ENCODE assay signal across 8 mouse cellular contexts in genomic region chr11:88054589-88054988, GRCm38 (mm10). TPM values are rescaled to one million over a fixed set of nuclear protein-coding genes. Genes with fewer than 3 reads are reported as not detected.
A peak's percentile ranks its signal among the peaks of the same experiment; 100 is the strongest.
DNase-seq lines count a peak whose midpoint lies in the region; ATAC-seq and TF ChIP-seq lines count a peak whose summit lies in the region.

No protein-coding gene starts in this region.

- H3K36me3 ChIP-seq in forebrain, embryonic 10.5 days (replicated peaks) = peaks cover 62% of the 10 kb centered on the region
- H3K36me3 ChIP-seq in forebrain, embryonic 12.5 days (replicated peaks) = peaks cover 29% of the 10 kb centered on the region
- peaks cover 3% of the 10 kb centered on the region; the same call in 1 of the 2 replicates for H3K36me3 ChIP-seq in midbrain, embryonic 11.5 days (ENCODE audit: control insufficient read depth, insufficient read depth, low read length)
- peaks cover 3% of the 10 kb centered on the region; the same call in 1 of the 2 replicates for H3K36me3 ChIP-seq in midbrain, embryonic 15.5 days (replicated peaks)
- peaks cover 45% of the 10 kb centered on the region for H3K36me3 ChIP-seq in hindbrain, embryonic 14.5 days (replicated peaks; ENCODE audit: control insufficient read depth, insufficient read depth)
- peaks cover 46% of the 10 kb centered on the region for H3K36me3 ChIP-seq in lung, embryonic 14.5 days (ENCODE audit: insufficient read depth)
- H3K36me3 ChIP-seq in splenic B cell, adult 2 months (ENCODE audit: control insufficient read depth, insufficient read depth, low read length, poor library complexity, severe bottlenecking) = peaks cover 4% of the 10 kb centered on the region; the same call in 1 of the 2 replicates

- H3K9me3 ChIP-seq in forebrain, embryonic 10.5 days = no peaks in the 10 kb centered on the region
- no peaks in the 10 kb centered on the region for H3K9me3 ChIP-seq in forebrain, embryonic 12.5 days
- H3K9me3 ChIP-seq in midbrain, embryonic 11.5 days (ENCODE audit: control insufficient read depth, low read length) = no peaks in the 10 kb centered on the region
- no peaks in the 10 kb centered on the region for H3K9me3 ChIP-seq in midbrain, embryonic 15.5 days
- H3K9me3 ChIP-seq in hindbrain, embryonic 14.5 days (ENCODE audit: control insufficient read depth, low read length) = no peaks in the 10 kb centered on the region
- H3K9me3 ChIP-seq in lung, embryonic 14.5 days (ENCODE audit: low read depth, low read length) = no peaks in the 10 kb centered on the region

- WGBS in forebrain, embryonic 10.5 days = 84% methylated on average over 1 of the region's 1 CpGs
- 77% methylated on average over 1 of the region's 1 CpGs for WGBS in forebrain, embryonic 12.5 days
- WGBS in midbrain, embryonic 11.5 days = 83% methylated on average over 1 of the region's 1 CpGs
- WGBS in midbrain, embryonic 15.5 days = 81% methylated on average over 1 of the region's 1 CpGs
- WGBS in hindbrain, embryonic 14.5 days = 74% methylated on average over 1 of the region's 1 CpGs
- 82% methylated on average over 1 of the region's 1 CpGs for WGBS in lung, embryonic 14.5 days

- no peak overlapping the region for H3K4me2 ChIP-seq in forebrain, embryonic 12.5 days
- no peak overlapping the region for H3K4me2 ChIP-seq in midbrain, embryonic 11.5 days
- no peak overlapping the region for H3K4me2 ChIP-seq in midbrain, embryonic 15.5 days
- no peak overlapping the region for H3K4me2 ChIP-seq in hindbrain, embryonic 14.5 days (replicated peaks)
- H3K4me2 ChIP-seq in lung, embryonic 14.5 days = no peak overlapping the region

- H3K4me1 ChIP-seq in forebrain, embryonic 10.5 days = peaks cover 23% of the 10 kb centered on the region
- H3K4me1 ChIP-seq in forebrain, embryonic 12.5 days = peaks cover 20% of the 10 kb centered on the region
- H3K4me1 ChIP-seq in midbrain, embryonic 11.5 days (ENCODE audit: control insufficient read depth, insufficient read depth, low read length) = peaks cover 18% of the 10 kb centered on the region
- H3K4me1 ChIP-seq in midbrain, embryonic 15.5 days = peaks cover 23% of the 10 kb centered on the region
- H3K4me1 ChIP-seq in hindbrain, embryonic 14.5 days (replicated peaks; ENCODE audit: control insufficient read depth, insufficient read depth, low read length) = peaks cover 13% of the 10 kb centered on the region
- peaks cover 10% of the 10 kb centered on the region for H3K4me1 ChIP-seq in lung, embryonic 14.5 days (ENCODE audit: insufficient read depth)

- no peak for ATAC-seq in forebrain, embryonic 12.5 days (ENCODE audit: low FRiP score)
- no peak for ATAC-seq in midbrain, embryonic 11.5 days (ENCODE audit: low FRiP score)
- no peak for ATAC-seq in midbrain, embryonic 15.5 days (replicated peaks)
- ATAC-seq in hindbrain, embryonic 14.5 days (ENCODE audit: low FRiP score) = no peak
- ATAC-seq in lung, embryonic 14.5 days (ENCODE audit: insufficient read depth) = 0 out of 2 replicates have a peak, but pooled peaks have one; percentile 18

- no peak overlapping the region for H3K27ac ChIP-seq in forebrain, embryonic 10.5 days
- H3K27ac ChIP-seq in forebrain, embryonic 12.5 days = no peak overlapping the region
- H3K27ac ChIP-seq in midbrain, embryonic 11.5 days (ENCODE audit: low read depth, low read length) = no peak overlapping the region
- no peak overlapping the region for H3K27ac ChIP-seq in midbrain, embryonic 15.5 days
- no peak overlapping the region for H3K27ac ChIP-seq in hindbrain, embryonic 14.5 days
- no peak overlapping the region for H3K27ac ChIP-seq in lung, embryonic 14.5 days (ENCODE audit: low read depth)

- no peak overlapping the region for H3K9ac ChIP-seq in forebrain, embryonic 12.5 days
- H3K9ac ChIP-seq in midbrain, embryonic 11.5 days (ENCODE audit: low read length) = no peak overlapping the region
- no peak overlapping the region for H3K9ac ChIP-seq in midbrain, embryonic 15.5 days
- no peak overlapping the region for H3K9ac ChIP-seq in hindbrain, embryonic 14.5 days
- H3K9ac ChIP-seq in lung, embryonic 14.5 days = no peak overlapping the region

- no peak overlapping the region for H3K4me3 ChIP-seq in forebrain, embryonic 10.5 days
- H3K4me3 ChIP-seq in forebrain, embryonic 12.5 days (replicated peaks) = no peak overlapping the region
- no peak overlapping the region for H3K4me3 ChIP-seq in midbrain, embryonic 11.5 days (ENCODE audit: low read depth, low read length)
- no peak overlapping the region for H3K4me3 ChIP-seq in midbrain, embryonic 15.5 days
- H3K4me3 ChIP-seq in hindbrain, embryonic 14.5 days (replicated peaks; ENCODE audit: low read length) = no peak overlapping the region
- H3K4me3 ChIP-seq in lung, embryonic 14.5 days (ENCODE audit: low read depth, low read length) = no peak overlapping the region

- peak; percentile 74 for TF ChIP-seq CTCF in lung, embryonic 14.5 days (IDR thresholded peaks at IDR 0.05; ENCODE audit: low read depth)

- DNase-seq in forebrain, embryonic 10.5 days (ENCODE audit: extremely low spot score, low spot score) = peak; percentile 44
- peak; percentile 95 for DNase-seq in midbrain, embryonic 11.5 days (ENCODE audit: low spot score, missing footprints)
- peak; percentile 68 for DNase-seq in brain, adult 2 months (ENCODE audit: low read depth, low spot score)
- DNase-seq in hindbrain, embryonic 14.5 days (ENCODE audit: low spot score) = peak; percentile 68
- DNase-seq in lung, embryonic 14.5 days = peak; percentile 79
- peak; percentile 78 for DNase-seq in splenic B cell, adult 2 months (ENCODE audit: low read depth, low spot score)

- H3K27me3 ChIP-seq in forebrain, embryonic 10.5 days (ENCODE audit: poor library complexity, severe bottlenecking) = no peaks in the 10 kb centered on the region
- H3K27me3 ChIP-seq in forebrain, embryonic 12.5 days = no peaks in the 10 kb centered on the region
- H3K27me3 ChIP-seq in midbrain, embryonic 11.5 days (ENCODE audit: control insufficient read depth, insufficient read depth, low read length) = no peaks in the 10 kb centered on the region
- H3K27me3 ChIP-seq in midbrain, embryonic 15.5 days (replicated peaks) = no peaks in the 10 kb centered on the region
- H3K27me3 ChIP-seq in hindbrain, embryonic 14.5 days (ENCODE audit: control insufficient read depth, insufficient read depth, low read length) = no peaks in the 10 kb centered on the region
- no peaks in the 10 kb centered on the region for H3K27me3 ChIP-seq in lung, embryonic 14.5 days (ENCODE audit: insufficient read depth, low read length)
- no peaks in the 10 kb centered on the region for H3K27me3 ChIP-seq in splenic B cell, adult 2 months (ENCODE audit: control insufficient read depth, insufficient read depth, low read length, poor library complexity, severe bottlenecking)

RNA-seq across cellular contexts. Expression of gene Srsf1, which starts 7.4 kb away (rescaled TPM):
- 404 and 428 TPM in 2 replicates for polyA plus RNA-seq in forebrain, embryonic 10.5 days (2016; fragmentation: Nextera tagmentation; extraction: Ambion mirVana)
- polyA plus RNA-seq in forebrain, embryonic 12.5 days (2016; fragmentation: Nextera tagmentation; extraction: Ambion mirVana) = 564 and 577 TPM in 2 replicates
- polyA plus RNA-seq in midbrain, embryonic 11.5 days (2014; fragmentation: Nextera tagmentation; extraction: Ambion mirVana) = 533 and 541 TPM in 2 replicates
- polyA plus RNA-seq in midbrain, embryonic 15.5 days (2015; fragmentation: Nextera tagmentation; extraction: Ambion mirVana) = 229 and 241 TPM in 2 replicates
- polyA plus RNA-seq in hindbrain, embryonic 14.5 days (2014; fragmentation: Nextera tagmentation; extraction: Ambion mirVana) = 252 and 290 TPM in 2 replicates
- polyA plus RNA-seq in lung, embryonic 14.5 days (2014; fragmentation: Nextera tagmentation; extraction: Ambion mirVana) = 446 and 450 TPM in 2 replicates

RNA-seq across cellular contexts. Expression of gene Vezf1, which starts 13.5 kb away (rescaled TPM):
- 61.6 and 62.6 TPM in 2 replicates for polyA plus RNA-seq in forebrain, embryonic 10.5 days (2016; fragmentation: Nextera tagmentation; extraction: Ambion mirVana)
- polyA plus RNA-seq in forebrain, embryonic 12.5 days (2016; fragmentation: Nextera tagmentation; extraction: Ambion mirVana) = 84.8 and 91.5 TPM in 2 replicates
- 82.5 and 83.6 TPM in 2 replicates for polyA plus RNA-seq in midbrain, embryonic 11.5 days (2014; fragmentation: Nextera tagmentation; extraction: Ambion mirVana)
- 50.6 and 52.2 TPM in 2 replicates for polyA plus RNA-seq in midbrain, embryonic 15.5 days (2015; fragmentation: Nextera tagmentation; extraction: Ambion mirVana)
- 48.3 and 50.2 TPM in 2 replicates for polyA plus RNA-seq in hindbrain, embryonic 14.5 days (2014; fragmentation: Nextera tagmentation; extraction: Ambion mirVana)
- 44.5 and 46.8 TPM in 2 replicates for polyA plus RNA-seq in lung, embryonic 14.5 days (2014; fragmentation: Nextera tagmentation; extraction: Ambion mirVana)

RNA-seq across cellular contexts. Expression of gene Cuedc1, which starts 43.3 kb away (rescaled TPM):
- polyA plus RNA-seq in forebrain, embryonic 10.5 days (2016; fragmentation: Nextera tagmentation; extraction: Ambion mirVana) = 20.0 and 24.9 TPM in 2 replicates
- polyA plus RNA-seq in forebrain, embryonic 12.5 days (2016; fragmentation: Nextera tagmentation; extraction: Ambion mirVana) = 41.1 and 42.5 TPM in 2 replicates
- 16.5 and 17.0 TPM in 2 replicates for polyA plus RNA-seq in midbrain, embryonic 11.5 days (2014; fragmentation: Nextera tagmentation; extraction: Ambion mirVana)
- polyA plus RNA-seq in midbrain, embryonic 15.5 days (2015; fragmentation: Nextera tagmentation; extraction: Ambion mirVana) = 50.2 and 54.6 TPM in 2 replicates
- 32.4 and 37.8 TPM in 2 replicates for polyA plus RNA-seq in hindbrain, embryonic 14.5 days (2014; fragmentation: Nextera tagmentation; extraction: Ambion mirVana)
- polyA plus RNA-seq in lung, embryonic 14.5 days (2014; fragmentation: Nextera tagmentation; extraction: Ambion mirVana) = 14.1 and 16.8 TPM in 2 replicates

Comparison
In these comparisons a context has a peak if more than half of its experiments do, and no peak if none do; other contexts are left out.
1. DNase-seq: peak in every context shown above with its lines; median percentile 95 in midbrain, embryonic 11.5 days; 79 in lung, embryonic 14.5 days; 78 in splenic B cell, adult 2 months; 68 in brain, adult 2 months; 68 in hindbrain, embryonic 14.5 days; 44 in forebrain, embryonic 10.5 days.